Mouse (Mus musculus): ENCODE measurements around the gene Anp32a. TPM values are rescaled to one million over a fixed set of nuclear protein-coding genes. Genes with fewer than 3 reads are reported as not detected.

The Anp32a gene
- polyA plus RNA-seq, 1 experiment from 2014 or later, result 131 TPM

DNA sequence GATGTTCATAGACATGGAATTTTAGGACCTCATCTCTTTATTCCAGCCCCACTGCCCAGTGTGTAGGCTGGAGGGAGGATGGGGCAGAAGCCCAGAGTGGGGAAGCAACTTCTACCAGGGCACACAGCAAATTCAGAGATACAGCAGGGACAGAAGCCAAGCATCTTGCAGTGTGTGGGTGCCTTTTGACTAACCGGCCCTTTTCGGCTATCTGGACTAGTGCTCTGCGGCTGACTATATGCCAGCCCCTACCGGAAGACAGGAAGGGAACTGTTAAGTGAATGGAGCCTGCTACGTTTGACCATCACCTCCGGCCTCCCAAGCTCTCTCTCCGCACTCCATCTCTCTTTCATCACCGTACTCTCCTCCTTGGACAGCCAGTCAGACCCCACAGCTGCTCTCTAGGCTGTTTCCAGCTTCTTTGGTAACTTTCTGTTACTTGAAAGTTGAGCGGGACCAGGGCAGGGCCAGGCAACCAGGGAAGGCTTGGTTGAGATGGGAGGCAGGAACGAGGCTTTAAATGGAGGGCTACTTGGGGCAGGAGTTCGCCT lies 21.8 kb downstream of the Anp32a start:
- H3K9ac ChIP-seq (replicated peaks), result peak overlapping the region; percentile 51; the same call in 1 of the 2 replicates

DNA sequence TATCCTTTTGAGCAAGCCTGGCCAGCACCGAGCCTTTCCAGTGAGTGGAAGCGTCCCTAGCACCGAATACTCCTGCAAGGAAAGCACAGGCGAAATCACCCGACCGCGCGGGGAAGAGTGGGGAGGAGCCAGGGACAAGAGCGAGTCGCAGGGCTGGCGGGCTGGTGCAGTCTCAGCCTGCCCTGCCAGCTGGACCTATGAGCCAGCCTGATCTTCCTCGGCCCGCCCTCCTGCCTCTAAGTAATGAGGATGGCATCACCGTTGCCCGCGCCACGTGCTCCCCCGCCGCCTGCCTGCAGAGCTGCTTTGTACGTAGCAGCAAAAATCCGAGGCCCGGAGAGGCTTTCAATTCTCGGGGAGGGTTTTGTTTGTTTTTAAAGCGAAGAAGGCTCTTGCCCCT lies 22.5 kb downstream of the Anp32a start:
- Histone ChIP-seq H3K9me3 (replicated peaks) (no peaks in the 10 kb centered on the region), H3K27ac (replicated peaks) (peak overlapping the region; percentile 81), H3K36me3 (0 out of 2 replicates have a peak, but pooled peaks cover 6% of the 10 kb centered on the region), H3K4me3 (replicated peaks) (peak overlapping the region; percentile 32), H3K27me3 (replicated peaks) (no peaks in the 10 kb centered on the region), H3K4me2 (peak overlapping the region; percentile 71), H3K4me1 (peaks cover 74% of the 10 kb centered on the region), H3K9ac (replicated peaks) (peak overlapping the region; percentile 51)
- whole genome bisulfite sequencing, result 1% methylated on average over 24 of the region's 24 CpGs
- ATAC-seq (ENCODE audit: low FRiP score), result peak; percentile 95

More for the DNA sequence above, 21.8 kb downstream of the Anp32a start:
- H3K36me3 ChIP-seq, result 0 out of 2 replicates have a peak, but pooled peaks cover 6% of the 10 kb centered on the region
- H3K4me3 ChIP-seq (replicated peaks), result peak overlapping the region; percentile 32
- ATAC-seq (ENCODE audit: low FRiP score), result no peak
- 46% methylated on average over 11 of the region's 11 CpGs for WGBS
- no peaks in the 10 kb centered on the region for H3K9me3 ChIP-seq (replicated peaks)
- H3K27ac ChIP-seq (replicated peaks), result peak overlapping the region; percentile 81; the same call in 1 of the 2 replicates
- no peaks in the 10 kb centered on the region for H3K27me3 ChIP-seq (replicated peaks)
- peaks cover 70% of the 10 kb centered on the region for H3K4me1 ChIP-seq
- H3K4me2 ChIP-seq, result peak overlapping the region; percentile 71

DNA sequence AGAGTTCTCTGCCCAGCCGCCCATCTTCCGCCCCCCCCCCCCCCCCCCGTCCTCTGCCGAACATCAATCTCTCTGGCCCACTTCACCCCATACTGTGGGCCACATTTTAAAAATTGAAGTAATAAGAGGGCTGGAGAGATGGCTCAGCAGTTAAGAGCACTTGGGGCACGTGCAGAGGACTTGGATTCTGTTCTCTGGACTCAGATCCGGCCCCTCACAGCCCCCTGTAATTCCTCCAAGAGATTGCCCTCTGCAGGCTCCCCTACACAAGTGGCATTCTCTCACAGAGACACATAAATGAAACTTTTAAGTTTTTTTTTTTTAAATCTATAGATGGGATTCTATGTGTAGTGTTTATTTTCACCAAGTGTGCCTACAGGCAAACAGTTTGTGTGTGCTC lies 23.1 kb downstream of the Anp32a start:
- 5% methylated on average over 6 of the region's 6 CpGs for WGBS
- Histone ChIP-seq H3K4me3 (replicated peaks) (peak overlapping the region; percentile 32), H3K36me3 (0 out of 2 replicates have a peak, but pooled peaks cover 6% of the 10 kb centered on the region), H3K4me1 (peaks cover 80% of the 10 kb centered on the region), H3K9me3 (replicated peaks) (no peaks in the 10 kb centered on the region), H3K9ac (replicated peaks) (peak overlapping the region; percentile 51), H3K27ac (replicated peaks) (peak overlapping the region; percentile 81), H3K27me3 (replicated peaks) (no peaks in the 10 kb centered on the region), H3K4me2 (peak overlapping the region; percentile 71)
- ATAC-seq (ENCODE audit: low FRiP score), result no peak

DNA sequence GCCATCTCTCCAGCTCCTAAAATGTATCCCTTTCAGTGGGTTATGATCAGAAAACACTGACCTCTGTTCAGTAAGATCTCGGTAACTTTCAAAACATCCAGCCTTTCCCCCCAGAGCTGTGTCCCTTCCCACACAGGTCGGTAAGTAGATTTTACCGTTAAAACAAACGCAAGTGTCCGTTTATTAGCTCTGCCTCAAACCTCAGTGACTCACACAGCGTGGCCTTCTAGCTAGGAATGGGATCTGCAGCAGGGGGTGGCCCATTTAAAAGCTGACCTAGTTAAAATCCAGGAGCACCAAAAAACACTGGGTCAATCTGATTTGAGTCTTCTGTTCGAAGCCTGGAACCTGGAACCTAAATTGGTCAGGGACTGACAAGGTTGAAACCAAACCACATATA lies 23.7 kb downstream of the Anp32a start:
- Histone ChIP-seq H3K4me1 (peaks cover 86% of the 10 kb centered on the region), H3K4me3 (replicated peaks) (no peak overlapping the region), H3K9me3 (replicated peaks) (no peaks in the 10 kb centered on the region), H3K9ac (replicated peaks) (no peak overlapping the region), H3K36me3 (no peaks in the 10 kb centered on the region), H3K27me3 (replicated peaks) (no peaks in the 10 kb centered on the region), H3K4me2 (no peak overlapping the region), H3K27ac (replicated peaks) (0 out of 2 replicates have a peak overlapping the region, but pooled peaks have one; percentile 10)
- no peak for ATAC-seq (ENCODE audit: low FRiP score)
- 57% methylated on average over 7 of the region's 7 CpGs for WGBS

DNA sequence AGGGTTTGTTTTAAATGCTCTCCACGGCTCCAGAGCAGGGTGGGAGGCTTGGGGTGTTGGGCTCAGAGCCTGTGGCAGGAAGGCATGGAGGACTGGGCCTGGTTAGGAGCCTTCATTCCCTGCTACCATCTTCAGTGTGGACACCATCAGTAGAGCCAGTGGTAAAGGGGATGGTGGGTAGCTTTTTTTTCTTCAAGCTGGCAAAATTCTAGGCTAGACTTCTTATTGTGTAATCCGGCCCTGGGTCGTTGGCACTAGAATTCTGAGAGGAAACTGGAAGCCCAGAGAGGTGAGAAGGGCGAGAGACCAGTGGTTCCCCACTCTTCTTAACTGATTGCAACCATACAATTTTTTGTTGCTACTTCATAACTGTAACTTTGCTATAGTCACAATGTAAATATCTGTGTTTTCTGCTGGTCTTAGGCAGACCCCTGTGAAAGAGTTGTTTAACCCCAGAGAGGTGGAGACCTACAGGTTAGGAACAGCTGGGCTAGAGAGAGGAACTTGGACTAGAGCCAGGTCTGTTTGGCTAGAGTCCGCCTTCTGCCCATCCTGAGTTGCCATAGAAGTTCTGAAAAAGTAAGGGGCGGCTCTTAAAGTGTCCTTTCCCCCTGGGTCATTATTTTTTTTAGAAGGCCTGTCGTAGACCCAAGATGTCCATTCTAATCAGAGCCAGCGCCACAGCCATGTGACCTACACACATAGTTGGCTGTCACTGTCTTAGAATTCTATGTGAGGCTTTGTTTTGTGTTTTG lies 24.4 kb downstream of the Anp32a start:
- H3K9ac ChIP-seq (replicated peaks), result 0 out of 2 replicates have a peak overlapping the region, but pooled peaks have one; percentile 7
- H3K4me1 ChIP-seq, result peaks cover 85% of the 10 kb centered on the region
- H3K4me2 ChIP-seq, result no peak overlapping the region
- no peaks in the 10 kb centered on the region for H3K27me3 ChIP-seq (replicated peaks)
- no peak for ATAC-seq (ENCODE audit: low FRiP score)
- no peaks in the 10 kb centered on the region for H3K9me3 ChIP-seq (replicated peaks)
- H3K27ac ChIP-seq (replicated peaks), result 0 out of 2 replicates have a peak overlapping the region, but pooled peaks have one; percentile 10
- 69% methylated on average over 8 of the region's 8 CpGs for WGBS
- H3K36me3 ChIP-seq, result no peaks in the 10 kb centered on the region
- H3K4me3 ChIP-seq (replicated peaks), result no peak overlapping the region

DNA sequence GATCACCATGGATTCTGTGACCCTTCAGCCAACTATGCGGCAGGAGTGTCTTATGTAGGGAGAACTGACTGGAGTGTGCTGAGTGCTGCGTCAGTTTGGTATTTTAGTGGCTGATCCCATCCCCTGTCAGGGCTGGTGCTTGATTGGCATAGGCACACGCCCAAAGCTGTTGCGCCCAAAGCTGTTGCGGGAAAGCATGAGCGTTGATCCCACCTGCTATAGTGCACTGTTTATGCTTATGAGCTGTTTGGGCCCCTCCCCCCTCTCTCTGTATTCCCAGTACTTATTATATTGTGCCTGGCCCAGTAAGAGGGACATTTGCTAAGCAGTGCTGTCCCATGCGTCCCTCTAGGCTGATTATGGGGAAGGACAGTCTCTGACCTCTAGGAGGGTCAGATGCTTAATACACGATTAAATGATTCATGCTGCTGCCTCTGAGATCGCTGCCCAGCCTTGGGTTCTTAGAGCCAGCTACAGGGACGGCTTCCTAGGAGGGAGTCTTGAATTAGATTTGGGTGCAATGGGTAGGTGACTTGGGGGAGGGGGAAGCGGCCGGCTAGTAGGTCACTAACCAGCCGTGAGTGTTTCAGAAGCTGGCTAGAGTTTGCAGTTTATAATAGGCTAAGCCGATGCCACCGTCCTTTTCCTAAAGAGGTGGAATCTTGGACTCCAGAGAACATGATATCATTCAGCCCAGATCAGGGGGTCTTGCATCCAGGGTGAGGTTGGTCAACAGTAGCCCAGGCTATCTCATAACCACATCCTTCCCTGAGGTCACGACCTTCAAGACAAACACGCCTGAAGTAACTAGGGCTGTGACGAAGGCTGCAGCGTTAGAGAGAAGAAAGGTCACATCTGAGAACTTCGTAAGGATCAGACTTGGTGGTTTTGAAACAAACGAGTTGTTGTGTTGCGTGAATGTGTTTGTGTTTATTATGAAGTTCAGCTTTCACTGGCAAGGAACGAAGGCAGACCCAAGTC lies 25.7 kb downstream of the Anp32a start:
- peak overlapping the region; percentile 73 for H3K27ac ChIP-seq (replicated peaks)
- H3K9me3 ChIP-seq (replicated peaks), result no peaks in the 10 kb centered on the region
- H3K4me2 ChIP-seq, result 0 out of 2 replicates have a peak overlapping the region, but pooled peaks have one; percentile 3
- no peaks in the 10 kb centered on the region for H3K27me3 ChIP-seq (replicated peaks)
- H3K9ac ChIP-seq (replicated peaks), result no peak overlapping the region
- WGBS, result 56% methylated on average over 23 of the region's 23 CpGs
- no peak for ATAC-seq (ENCODE audit: low FRiP score)
- no peaks in the 10 kb centered on the region for H3K36me3 ChIP-seq
- H3K4me3 ChIP-seq (replicated peaks), result no peak overlapping the region
- H3K4me1 ChIP-seq, result peaks cover 88% of the 10 kb centered on the region

DNA sequence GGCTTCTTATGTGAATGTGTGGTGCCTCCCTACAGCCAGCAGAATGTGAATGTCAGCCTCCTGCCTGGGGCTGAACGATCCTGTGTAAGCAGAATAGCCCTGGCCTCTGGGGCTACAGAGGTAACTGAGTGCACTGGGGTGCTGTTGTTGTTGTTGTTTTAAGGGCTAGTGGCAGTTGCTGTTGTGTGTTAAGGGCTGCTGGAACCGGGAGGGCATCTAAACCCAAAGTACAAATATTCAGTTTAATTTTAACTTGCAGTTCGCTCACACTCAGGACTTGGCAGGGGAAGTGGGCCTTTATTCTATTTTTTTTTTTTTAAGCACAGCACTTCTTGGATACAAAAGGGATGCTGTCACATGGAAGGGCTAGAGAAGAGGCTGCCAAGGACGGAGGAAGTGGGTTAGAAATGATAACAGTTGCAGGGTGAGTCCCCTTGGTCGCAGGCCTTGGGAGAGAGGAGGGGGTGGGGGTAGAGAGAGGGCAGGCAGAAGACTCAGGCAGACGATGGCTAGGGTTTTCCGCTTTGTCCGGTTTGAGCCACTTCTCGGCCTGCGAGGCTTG lies 26.5 kb downstream of the Anp32a start:
- H3K27me3 ChIP-seq (replicated peaks), result no peaks in the 10 kb centered on the region
- H3K4me2 ChIP-seq, result 0 out of 2 replicates have a peak overlapping the region, but pooled peaks have one; percentile 3
- H3K9me3 ChIP-seq (replicated peaks), result no peaks in the 10 kb centered on the region
- 44% methylated on average over 10 of the region's 10 CpGs for WGBS
- no peak overlapping the region for H3K9ac ChIP-seq (replicated peaks)
- no peak for ATAC-seq (ENCODE audit: low FRiP score)
- H3K27ac ChIP-seq (replicated peaks), result peak overlapping the region; percentile 73
- H3K4me1 ChIP-seq, result peaks cover 88% of the 10 kb centered on the region
- H3K4me3 ChIP-seq (replicated peaks), result no peak overlapping the region
- H3K36me3 ChIP-seq, result no peaks in the 10 kb centered on the region

DNA sequence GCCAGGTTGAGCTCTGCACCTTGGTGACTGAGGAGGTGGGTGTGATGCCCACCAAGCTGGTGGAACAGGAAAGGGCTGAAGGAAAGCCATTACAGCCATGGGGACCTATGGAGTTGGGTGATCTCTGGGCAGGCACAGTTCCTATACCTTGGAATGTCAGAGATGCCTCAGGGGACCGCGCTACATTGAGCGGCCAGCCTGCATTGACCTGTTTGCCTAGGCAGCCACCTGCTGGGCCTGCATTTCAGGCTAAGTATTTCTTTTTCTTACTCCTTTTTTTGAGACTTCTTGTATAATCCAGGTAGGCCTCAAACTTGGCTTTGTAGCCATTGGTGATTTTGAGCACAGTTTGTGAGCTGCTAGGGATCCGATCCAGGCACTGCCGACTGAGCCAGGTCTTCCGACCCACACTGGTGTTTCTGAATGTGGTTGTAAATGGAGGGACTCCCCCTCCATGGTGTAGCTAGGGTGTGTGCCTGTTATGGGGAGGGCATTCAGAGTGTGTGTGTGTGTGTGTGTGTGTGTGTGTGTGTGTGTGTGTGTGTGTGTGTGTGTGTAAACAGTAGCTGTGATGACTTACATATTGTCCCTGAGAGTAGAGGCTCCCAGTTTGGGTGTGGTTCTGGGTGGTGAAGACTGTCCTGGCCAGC lies 27.3 kb downstream of the Anp32a start:
- H3K36me3 ChIP-seq, result peaks cover 7% of the 10 kb centered on the region
- 77% methylated on average over 6 of the region's 6 CpGs for WGBS
- no peak for ATAC-seq (ENCODE audit: low FRiP score)
- H3K9ac ChIP-seq (replicated peaks), result no peak overlapping the region
- H3K4me3 ChIP-seq (replicated peaks), result no peak overlapping the region
- peaks cover 80% of the 10 kb centered on the region for H3K4me1 ChIP-seq
- no peaks in the 10 kb centered on the region for H3K9me3 ChIP-seq (replicated peaks)
- H3K27me3 ChIP-seq (replicated peaks), result no peaks in the 10 kb centered on the region
- no peak overlapping the region for H3K4me2 ChIP-seq
- peak overlapping the region; percentile 45 for H3K27ac ChIP-seq (replicated peaks)

DNA sequence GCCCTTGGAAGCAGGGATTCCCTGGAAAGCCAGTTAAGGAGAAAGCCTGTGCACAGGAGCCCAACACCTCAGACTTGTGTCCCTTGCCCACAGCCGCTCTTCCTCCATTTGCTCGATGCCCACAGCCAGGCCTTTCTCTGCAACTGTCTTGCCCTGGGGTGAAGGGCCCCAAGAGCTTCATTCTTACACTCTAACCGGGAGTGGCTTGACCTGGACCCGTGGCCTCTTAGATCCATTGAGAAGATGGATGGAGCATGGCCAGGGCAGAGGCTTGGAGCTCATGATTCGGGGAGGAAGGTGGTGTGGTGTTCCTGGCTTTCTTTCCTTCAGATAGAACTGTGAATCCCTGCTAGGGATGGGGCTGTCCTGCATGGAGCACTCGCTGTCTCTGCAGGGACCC lies 28.1 kb downstream of the Anp32a start:
- Histone ChIP-seq H3K27me3 (replicated peaks) (no peaks in the 10 kb centered on the region), H3K27ac (replicated peaks) (no peak overlapping the region), H3K4me2 (no peak overlapping the region), H3K4me3 (replicated peaks) (no peak overlapping the region), H3K9me3 (replicated peaks) (no peaks in the 10 kb centered on the region), H3K36me3 (peaks cover 15% of the 10 kb centered on the region), H3K9ac (replicated peaks) (no peak overlapping the region), H3K4me1 (peaks cover 72% of the 10 kb centered on the region)
- no peak for ATAC-seq (ENCODE audit: low FRiP score)
- WGBS, result 80% methylated on average over 6 of the region's 6 CpGs

DNA sequence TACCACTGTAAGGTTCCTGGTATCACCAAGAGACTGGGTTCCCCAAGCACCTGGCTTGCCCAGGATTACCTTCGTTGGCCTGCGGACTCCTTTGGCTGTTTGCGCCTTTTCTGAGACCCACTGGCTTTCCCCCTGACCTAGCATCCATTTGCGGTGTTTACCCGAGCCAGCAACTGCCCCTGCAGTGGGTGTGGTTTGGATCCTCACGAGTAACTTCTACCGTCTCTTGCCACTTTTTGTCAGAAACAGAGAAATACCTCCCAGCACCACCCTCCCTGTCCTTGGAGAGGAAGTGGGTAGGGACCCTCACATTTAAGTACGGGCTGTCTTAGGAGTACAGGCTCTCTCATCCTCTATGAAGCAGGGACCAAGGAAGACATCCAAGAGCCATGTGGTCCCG lies 29.1 kb downstream of the Anp32a start:
- Histone ChIP-seq H3K4me2 (no peak overlapping the region), H3K4me1 (peaks cover 62% of the 10 kb centered on the region), H3K27ac (replicated peaks) (no peak overlapping the region), H3K36me3 (peaks cover 24% of the 10 kb centered on the region), H3K27me3 (replicated peaks) (no peaks in the 10 kb centered on the region), H3K4me3 (replicated peaks) (no peak overlapping the region), H3K9ac (replicated peaks) (no peak overlapping the region), H3K9me3 (replicated peaks) (no peaks in the 10 kb centered on the region)
- WGBS, result 81% methylated on average over 9 of the region's 9 CpGs
- ATAC-seq (ENCODE audit: low FRiP score), result no peak

All from neural tube, embryonic 15.5 days (tissue).